In the genomic region with DNA sequence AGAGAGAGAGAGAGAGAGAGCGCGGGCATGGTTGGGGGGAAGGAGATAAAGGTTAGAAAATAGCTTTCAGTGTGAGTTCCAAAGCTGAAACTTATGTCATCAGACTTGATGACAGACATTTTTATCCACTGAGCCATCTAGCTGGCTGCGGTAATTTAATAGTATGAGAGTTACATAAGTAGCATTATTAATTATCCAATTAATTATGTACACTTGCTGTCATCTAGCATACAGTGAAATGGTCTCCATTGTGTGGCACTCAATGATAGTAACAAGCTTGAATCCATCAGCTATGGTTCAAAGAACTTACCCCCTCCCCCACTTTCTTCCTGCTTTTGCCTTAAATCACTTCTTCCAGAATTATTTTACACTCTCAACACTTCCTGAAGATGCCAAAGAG, we compare ENCODE assay signal across 11 mouse cellular contexts.
"Had no signal": no experiment of that assay in that cellular context is flagged by ENCODE, and none has a peak within 500 bp of the region (broad histone marks: within the 10 kb centered on the region; RNA-seq: fewer than 3 reads in every experiment).

No protein-coding gene starts in this region.

- DNase-seq: kidney, adult 11 months; kidney, adult 9 months; left cerebral cortex, postnatal 4 days; lung, embryonic 14.5 days; lung, postnatal 10 days; spleen, adult 18-20 months; thymus, postnatal 36 days had no signal

- H3K36me3 ChIP-seq: limb, embryonic 15.5 days; liver, embryonic 12.5 days; midbrain, embryonic 12.5 days had no signal

- H3K27ac ChIP-seq: kidney, postnatal 0 days; limb, embryonic 15.5 days; liver, embryonic 12.5 days; midbrain, embryonic 12.5 days had no signal

- H3K4me3 ChIP-seq: limb, embryonic 15.5 days; liver, embryonic 12.5 days; midbrain, embryonic 12.5 days had no signal
